Mouse (Mus musculus): ENCODE data around the gene Pbx1.

GRCm38 (mm10) chr1:168224218-168224617 is 207.9 kb downstream of the Pbx1 start:
- TF ChIP-seq POLR2A (IDR thresholded peaks at IDR 0.05; ENCODE audit: control insufficient read depth, low read depth, low read length) (no peak), CTCF (IDR thresholded peaks at IDR 0.05; ENCODE audit: control insufficient read depth, insufficient read depth, insufficient replicate concordance, low read depth, low read length) (no peak)
